Mouse (Mus musculus) kidney, adult 2 months (tissue): ENCODE measurements around the gene Defa36.
"Not testable (repeated sequence)": the region's sequence is repeated elsewhere in the genome, so short reads cannot be mapped to it uniquely, and the experiment has no call there.

ENCODE experiments used
- CTCF ChIP-seq: fragments of 200-500 bp; conservative IDR thresholded peaks from 2 replicates; pipeline ENCODE4 v1.5.1; 2011; ENCODE audit warnings: low read depth, mild to moderate bottlenecking, control low read depth, low read length, moderate library complexity, mixed read lengths; ENCODE audit not compliant: insufficient read depth, insufficient read length
- POLR2A ChIP-seq: fragments of 200-500 bp; IDR thresholded peaks from one replicate; pipeline ENCODE4 v1.6.1; 2011; ENCODE audit warnings: low read depth, low read length, control low read depth

- not testable (repeated sequence) for TF ChIP-seq POLR2A, CTCF
These were observed 49.0 kb upstream of the Defa36 start, which contains the start of gene Defa2 for GRCm38 (mm10) chr8:21378215-21378614.
